Mouse (Mus musculus) stomach, embryonic 15.5 days (tissue): ENCODE measurements around the gene Eps8. TPM values are rescaled to one million over a fixed set of nuclear protein-coding genes. Genes with fewer than 3 reads are reported as not detected.
A peak's percentile ranks its signal among the peaks of the same experiment; 100 is the strongest.

ENCODE experiments used
- ATAC-seq: fragments of 200-750 bp; cut with Nextera tagmentation; 2 replicates; pipeline ENCODE4 v1.8.0; 2017; ENCODE audit warnings: low read depth, moderate number of reproducible peaks, moderate TSS enrichment; ENCODE audit not compliant: insufficient read depth, low FRiP score
- H3K27ac ChIP-seq: fragments of 300-500 bp; sonication (generic); 2 replicates; pipeline ENCODE4 v1.5.1; 2015; ENCODE audit warnings: mild to moderate bottlenecking, inconsistent platforms
- H3K27me3 ChIP-seq: fragments of 300-500 bp; sonication (generic); replicated peaks from 2 replicates; pipeline ENCODE4 v1.6.1; 2015; ENCODE audit warnings: inconsistent platforms
- H3K36me3 ChIP-seq: fragments of 300-500 bp; sonication (generic); 2 replicates; pipeline ENCODE4 v1.6.1; 2015; ENCODE audit warnings: inconsistent platforms
- H3K4me1 ChIP-seq: fragments of 300-500 bp; sonication (generic); 2 replicates; pipeline ENCODE4 v1.6.1; 2015; ENCODE audit warnings: inconsistent platforms
- H3K4me2 ChIP-seq: fragments of 300-500 bp; sonication (generic); 2 replicates; pipeline ENCODE4 v1.6.1; 2015; ENCODE audit warnings: mild to moderate bottlenecking, inconsistent platforms
- H3K4me3 ChIP-seq: fragments of 300-500 bp; sonication (generic); replicated peaks from 2 replicates; pipeline ENCODE4 v1.5.1; 2015; ENCODE audit warnings: inconsistent platforms
- H3K9ac ChIP-seq: fragments of 300-500 bp; sonication (generic); 2 replicates; pipeline ENCODE4 v1.6.1; 2015; ENCODE audit warnings: inconsistent platforms
- H3K9me3 ChIP-seq: fragments of 300-500 bp; sonication (generic); 2 replicates; pipeline ENCODE4 v1.6.1; 2016; ENCODE audit warnings: inconsistent platforms
- WGBS: fragments of 180-500 bp; shearing (Covaris S2); methylation state at CpG from one replicate; pipeline ENCODE4 v1.1.7; 2015; 5-methylcytosine and 5-hydroxymethylcytosine counted together
- polyA plus RNA-seq: library from polyadenylated mRNA; unstranded; fragments of >200 nt; fragmentation: Nextera tagmentation; extraction: Ambion mirVana; gene quantifications from 2 replicates; pipeline ENCODE4 v1.2.1, GENCODE M21; 2015

Gene Eps8
- polyA plus RNA-seq, 1 experiment from 2014 or later = 42.3 TPM

DNA sequence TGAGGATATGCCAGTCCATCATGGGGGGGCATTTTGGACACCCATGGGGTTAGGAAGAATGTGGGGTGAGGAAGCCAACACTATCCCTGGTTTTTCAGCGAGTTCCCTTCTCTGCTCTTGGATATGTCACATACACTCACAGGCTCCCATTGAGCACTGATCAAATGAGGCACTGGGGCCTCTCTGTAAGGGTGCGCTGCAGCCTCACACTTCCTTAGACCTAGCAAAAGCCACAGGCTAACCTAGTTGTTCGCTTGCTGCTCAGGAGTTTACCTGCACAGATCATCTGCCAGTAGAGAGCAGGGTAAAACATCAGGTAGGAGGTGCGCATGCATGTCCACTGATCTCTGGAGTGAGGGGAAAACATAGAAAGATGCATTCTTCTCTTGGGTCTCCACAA lies 97.5 kb downstream of the Eps8 start:
- 75% methylated on average over 4 of the region's 4 CpGs for WGBS
- Histone ChIP-seq H3K36me3 (no peaks in the 10 kb centered on the region), H3K9me3 (no peaks in the 10 kb centered on the region), H3K27ac (no peak overlapping the region), H3K9ac (no peak overlapping the region), H3K27me3 (no peaks in the 10 kb centered on the region), H3K4me3 (no peak overlapping the region), H3K4me1 (no peaks in the 10 kb centered on the region; the same call in 1 of the 2 replicates), H3K4me2 (no peak overlapping the region)
- no peak for ATAC-seq

DNA sequence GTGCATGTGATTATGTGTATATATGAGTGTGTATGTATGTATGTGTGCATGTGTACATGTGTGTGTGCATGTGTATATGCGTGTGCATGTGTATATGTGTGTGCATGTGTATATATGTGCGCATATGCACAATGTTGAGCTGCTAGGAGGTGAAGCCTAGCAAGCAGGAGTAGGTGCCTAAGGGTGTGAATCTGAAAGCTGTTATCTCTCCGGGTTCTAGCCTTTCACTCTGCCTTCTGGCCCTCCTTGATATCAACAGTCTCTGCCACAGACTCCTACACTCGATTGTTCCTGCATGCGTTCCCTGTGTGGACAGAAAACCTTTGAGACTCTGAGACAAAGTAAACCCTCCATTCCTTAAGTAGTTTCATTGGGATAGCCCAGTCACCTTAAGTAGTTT lies 98.0 kb downstream of the Eps8 start:
- no peak overlapping the region for H3K4me3 ChIP-seq
- H3K27me3 ChIP-seq = no peaks in the 10 kb centered on the region
- WGBS = 90% methylated on average over 5 of the region's 5 CpGs
- H3K9ac ChIP-seq = no peak overlapping the region
- no peaks in the 10 kb centered on the region for H3K9me3 ChIP-seq
- H3K27ac ChIP-seq = no peak overlapping the region
- no peaks in the 10 kb centered on the region; the same call in 1 of the 2 replicates for H3K4me1 ChIP-seq
- H3K36me3 ChIP-seq = no peaks in the 10 kb centered on the region
- ATAC-seq = 0 out of 2 replicates have a peak, but pooled peaks have one; percentile 41
- H3K4me2 ChIP-seq = no peak overlapping the region

DNA sequence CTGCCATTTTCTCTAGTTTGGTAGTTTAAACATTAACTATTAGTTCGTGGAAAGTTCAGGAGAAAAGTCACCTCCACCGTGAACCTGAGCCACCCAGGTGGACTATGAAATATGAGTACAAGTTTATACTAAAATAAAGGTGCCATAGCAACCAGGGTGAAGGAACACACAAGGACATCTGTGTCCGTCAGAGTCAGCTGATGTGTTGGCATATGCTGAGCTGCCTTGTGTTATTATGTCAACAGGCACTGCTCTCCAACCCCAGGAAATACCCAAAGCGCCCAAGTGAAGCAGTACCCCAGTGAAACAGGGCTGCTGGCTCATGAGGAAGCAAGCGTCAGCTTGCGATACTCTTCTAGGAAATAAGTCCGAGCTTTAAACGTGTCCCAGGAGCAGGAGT lies 104.5 kb downstream of the Eps8 start:
- Histone ChIP-seq H3K4me1 (no peaks in the 10 kb centered on the region), H3K27me3 (no peaks in the 10 kb centered on the region), H3K36me3 (no peaks in the 10 kb centered on the region), H3K27ac (0 out of 2 replicates have a peak overlapping the region, but pooled peaks have one; percentile 28), H3K4me2 (no peak overlapping the region), H3K4me3 (no peak overlapping the region), H3K9me3 (no peaks in the 10 kb centered on the region), H3K9ac (no peak overlapping the region)
- peak; percentile 78 for ATAC-seq
- 52% methylated on average over 8 of the region's 8 CpGs for WGBS

DNA sequence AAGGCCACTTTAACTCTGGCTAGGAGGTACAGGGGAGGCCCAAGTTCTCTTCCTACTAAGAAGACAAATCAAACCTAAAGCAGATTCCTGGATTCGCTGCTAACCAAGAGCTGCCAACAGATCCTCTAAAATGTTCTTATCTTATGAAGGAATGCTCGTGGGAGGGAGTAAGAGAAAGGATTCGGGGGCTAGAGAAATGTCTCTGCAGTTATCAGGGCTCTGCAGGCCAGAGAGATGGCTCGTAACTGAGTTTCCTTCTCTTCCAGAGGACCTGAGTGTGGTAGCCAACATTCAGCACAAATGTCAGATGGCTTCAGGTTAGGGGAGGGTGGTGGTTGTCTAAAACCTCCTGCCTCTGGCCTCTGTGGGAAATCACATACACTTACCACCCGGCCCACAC lies 106.1 kb downstream of the Eps8 start:
- H3K9ac ChIP-seq = no peak overlapping the region
- H3K27me3 ChIP-seq = no peaks in the 10 kb centered on the region
- WGBS = 76% methylated on average over 5 of the region's 5 CpGs
- ATAC-seq = no peak
- H3K27ac ChIP-seq = no peak overlapping the region
- H3K9me3 ChIP-seq = no peaks in the 10 kb centered on the region
- no peak overlapping the region for H3K4me3 ChIP-seq
- H3K4me2 ChIP-seq = no peak overlapping the region
- H3K36me3 ChIP-seq = no peaks in the 10 kb centered on the region
- no peaks in the 10 kb centered on the region for H3K4me1 ChIP-seq

DNA sequence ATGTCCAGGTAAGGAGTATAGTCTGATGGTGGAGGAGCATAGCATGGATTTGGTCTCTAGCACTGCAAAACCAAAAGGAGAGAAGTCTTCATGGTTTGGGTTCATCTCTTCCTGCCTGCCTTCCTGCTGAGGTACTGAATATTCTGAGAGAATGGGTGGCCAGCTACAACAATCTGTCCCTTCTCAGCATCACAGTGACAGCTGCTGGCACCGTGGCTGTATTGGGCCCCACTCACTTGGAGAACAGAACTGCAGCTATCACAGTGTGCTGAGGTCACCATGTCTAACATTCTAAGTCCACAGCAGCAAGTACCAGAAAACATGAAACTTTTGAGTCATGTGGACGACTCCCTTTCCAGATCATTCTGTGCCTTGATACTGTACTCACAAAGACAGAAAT lies 107.1 kb downstream of the Eps8 start:
- 59% methylated on average over 2 of the region's 2 CpGs for WGBS
- Histone ChIP-seq H3K27me3 (no peaks in the 10 kb centered on the region), H3K27ac (no peak overlapping the region), H3K4me1 (no peaks in the 10 kb centered on the region), H3K4me3 (no peak overlapping the region), H3K36me3 (no peaks in the 10 kb centered on the region), H3K9me3 (no peaks in the 10 kb centered on the region), H3K4me2 (no peak overlapping the region), H3K9ac (no peak overlapping the region)
- ATAC-seq = no peak

DNA sequence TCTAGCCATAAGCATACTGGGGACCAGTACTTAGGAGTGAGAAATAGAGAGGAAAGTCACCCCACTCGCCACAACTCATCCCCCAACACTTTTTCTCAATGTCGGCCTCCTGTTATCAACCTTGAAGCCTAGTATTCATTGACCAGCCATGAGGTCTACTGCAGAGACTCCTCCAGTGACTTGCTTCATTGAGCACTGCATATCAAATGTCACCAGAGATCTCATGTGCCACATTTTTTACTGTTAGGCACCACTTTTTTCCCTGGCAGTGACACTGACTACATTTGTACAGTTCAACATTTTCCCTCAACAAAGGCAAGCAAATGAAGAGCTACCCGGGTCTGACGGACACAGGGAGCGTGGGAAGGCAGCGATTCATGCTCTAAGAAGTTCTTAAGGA lies 108.6 kb downstream of the Eps8 start:
- Histone ChIP-seq H3K4me3 (no peak overlapping the region), H3K4me2 (no peak overlapping the region), H3K27me3 (no peaks in the 10 kb centered on the region), H3K4me1 (0 out of 2 replicates have a peak, but pooled peaks cover 6% of the 10 kb centered on the region), H3K36me3 (no peaks in the 10 kb centered on the region), H3K27ac (no peak overlapping the region), H3K9me3 (no peaks in the 10 kb centered on the region), H3K9ac (no peak overlapping the region)
- 86% methylated on average over 6 of the region's 6 CpGs for WGBS
- ATAC-seq = no peak

DNA sequence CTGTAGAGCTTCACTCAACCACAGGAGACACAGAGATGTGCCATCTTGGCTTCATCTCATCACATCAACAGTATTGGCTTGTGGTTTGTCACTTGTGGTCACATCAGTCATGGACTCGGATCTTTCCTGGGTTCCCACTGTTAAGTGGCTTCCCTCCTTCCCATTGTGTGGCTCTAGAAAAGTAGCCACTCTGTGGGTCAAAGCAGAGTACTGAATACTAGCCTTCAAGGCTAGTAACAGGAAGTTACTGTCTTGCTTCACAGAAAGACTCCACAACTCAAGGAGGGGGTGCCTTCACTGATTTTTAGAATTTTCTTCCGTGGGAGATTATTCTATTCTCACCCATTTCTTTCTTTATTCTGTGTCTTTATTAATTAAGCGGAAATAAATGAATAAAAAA lies 109.3 kb downstream of the Eps8 start:
- ATAC-seq = no peak
- 91% methylated on average over 3 of the region's 3 CpGs for WGBS
- Histone ChIP-seq H3K27ac (no peak overlapping the region), H3K4me3 (no peak overlapping the region), H3K4me2 (no peak overlapping the region), H3K4me1 (0 out of 2 replicates have a peak, but pooled peaks cover 6% of the 10 kb centered on the region), H3K36me3 (no peaks in the 10 kb centered on the region), H3K9me3 (no peaks in the 10 kb centered on the region), H3K9ac (no peak overlapping the region), H3K27me3 (no peaks in the 10 kb centered on the region)

DNA sequence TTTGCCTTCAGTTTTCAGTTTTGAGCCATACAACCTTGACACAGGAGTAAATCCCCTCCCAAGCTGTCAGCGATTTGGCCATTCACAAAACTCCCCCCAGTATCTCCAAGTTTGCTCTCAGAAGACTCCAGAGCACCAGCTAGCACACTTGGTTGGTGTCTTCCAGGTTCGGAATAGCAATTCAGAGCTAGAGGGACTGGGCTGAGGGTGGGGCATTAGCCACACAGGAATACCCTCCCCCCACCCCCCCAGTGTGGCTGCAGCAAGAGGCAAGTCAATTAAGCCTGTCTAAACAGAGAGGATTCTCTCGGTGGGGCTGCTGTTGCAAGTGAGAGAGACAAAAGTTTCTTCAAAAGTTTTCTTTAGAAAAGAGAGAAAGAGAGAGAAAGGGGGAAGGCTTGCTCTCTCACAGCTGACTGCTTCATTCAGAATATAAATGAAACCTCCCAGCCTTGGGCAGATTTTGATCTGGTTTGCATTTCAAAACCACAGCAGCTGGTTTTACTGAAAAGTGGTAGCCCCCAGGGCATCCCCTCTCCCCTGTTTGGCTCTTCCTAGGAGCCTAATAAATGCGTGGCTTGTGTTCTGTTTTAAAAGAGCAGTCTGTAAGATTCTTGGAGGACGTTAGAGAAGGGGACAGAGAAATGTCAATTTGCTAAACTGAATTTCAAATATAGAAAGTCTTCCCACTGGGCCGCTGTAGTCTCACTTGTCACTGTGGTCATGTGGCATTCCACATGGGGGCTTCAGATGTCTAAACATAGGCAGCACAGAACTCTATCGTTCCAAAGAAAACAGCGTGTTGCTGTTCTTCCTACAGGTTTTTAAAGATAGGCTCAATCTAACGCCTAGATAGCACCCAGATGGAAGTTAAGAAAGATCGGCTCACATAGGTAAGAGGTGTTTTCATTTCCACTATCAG lies 112.2 kb downstream of the Eps8 start:
- H3K4me1 ChIP-seq = 0 out of 2 replicates have a peak, but pooled peaks cover 6% of the 10 kb centered on the region
- no peak overlapping the region for H3K9ac ChIP-seq
- no peaks in the 10 kb centered on the region for H3K27me3 ChIP-seq
- ATAC-seq = no peak
- whole genome bisulfite sequencing = 18% methylated on average over 10 of the region's 10 CpGs
- no peak overlapping the region for H3K4me3 ChIP-seq
- H3K36me3 ChIP-seq = no peaks in the 10 kb centered on the region
- no peaks in the 10 kb centered on the region for H3K9me3 ChIP-seq
- H3K27ac ChIP-seq = peak overlapping the region; percentile 28; the same call in 1 of the 2 replicates
- H3K4me2 ChIP-seq = no peak overlapping the region

DNA sequence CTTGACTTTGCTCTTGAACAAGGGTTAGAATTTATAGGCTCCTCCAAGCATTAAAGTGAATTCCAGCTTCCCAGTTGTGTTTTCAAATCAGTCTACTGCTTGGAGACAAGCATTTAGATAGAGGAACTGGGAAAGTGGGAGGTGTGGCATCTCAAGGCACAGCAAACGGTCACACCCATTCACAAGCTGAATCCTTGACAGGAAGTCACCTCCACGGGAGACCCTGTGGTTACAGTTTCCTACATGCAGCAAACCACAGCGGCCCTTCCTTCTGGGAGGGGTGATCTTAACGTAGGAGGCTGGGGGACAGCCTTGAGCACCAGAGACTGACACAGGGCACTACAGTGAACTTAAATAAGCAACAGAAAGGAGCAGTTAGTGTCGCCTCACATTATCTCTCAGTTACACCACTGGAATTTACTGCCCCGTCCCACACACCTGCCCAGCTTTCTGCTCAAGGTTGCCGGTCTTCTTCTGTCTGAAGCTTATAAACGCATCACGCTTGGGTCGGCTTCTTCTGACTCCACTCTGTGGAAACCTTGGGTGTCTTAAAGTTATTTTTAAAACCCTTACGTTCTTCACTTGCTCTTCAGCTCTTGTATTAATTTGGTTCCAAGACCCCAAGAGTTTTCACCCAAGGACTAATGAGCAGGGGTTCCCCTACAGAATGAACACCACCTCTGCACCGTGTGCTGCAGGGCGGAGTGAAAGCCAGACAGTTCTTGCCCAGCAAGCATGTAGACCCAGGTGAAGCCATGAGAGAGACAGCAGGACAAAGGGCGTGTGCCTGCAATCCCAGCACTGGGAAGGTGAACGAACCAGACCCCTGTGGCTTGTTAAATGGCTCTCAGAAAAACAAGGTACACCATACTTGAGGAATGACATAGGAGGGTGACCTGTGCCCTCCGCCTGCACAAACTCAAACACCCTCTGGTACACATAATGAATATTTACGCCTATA lies 113.2 kb downstream of the Eps8 start:
- Histone ChIP-seq H3K4me1 (0 out of 2 replicates have a peak, but pooled peaks cover 6% of the 10 kb centered on the region), H3K4me2 (peak overlapping the region; percentile 14), H3K27me3 (no peaks in the 10 kb centered on the region), H3K9ac (no peak overlapping the region), H3K4me3 (no peak overlapping the region), H3K27ac (peak overlapping the region; percentile 66), H3K9me3 (no peaks in the 10 kb centered on the region), H3K36me3 (no peaks in the 10 kb centered on the region)
- WGBS = 48% methylated on average over 17 of the region's 17 CpGs
- no peak for ATAC-seq

DNA sequence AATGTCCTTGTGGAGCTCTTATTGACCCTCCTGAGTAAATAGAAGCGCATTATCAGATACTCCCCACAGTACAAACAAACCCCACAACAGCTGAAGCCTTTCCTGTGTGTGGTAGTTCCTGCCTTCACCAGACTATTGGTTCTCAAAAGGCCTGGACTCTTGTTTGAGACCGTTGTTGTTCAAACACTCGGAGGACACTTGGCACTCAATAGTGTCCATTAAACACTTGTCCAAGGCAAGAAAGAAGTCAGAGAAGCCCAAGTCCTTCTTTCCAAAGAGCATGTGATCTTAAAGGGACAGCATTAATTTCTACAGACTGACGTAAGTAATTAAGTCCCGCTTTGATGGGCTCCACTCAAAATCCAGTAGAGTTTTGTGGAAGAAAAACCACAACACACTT lies 113.9 kb downstream of the Eps8 start:
- peak overlapping the region; percentile 66 for H3K27ac ChIP-seq
- WGBS = 67% methylated on average over 5 of the region's 5 CpGs
- ATAC-seq = peak; percentile 84
- H3K4me1 ChIP-seq = 0 out of 2 replicates have a peak, but pooled peaks cover 6% of the 10 kb centered on the region
- H3K4me3 ChIP-seq = no peak overlapping the region
- H3K36me3 ChIP-seq = no peaks in the 10 kb centered on the region
- peak overlapping the region; percentile 14; the same call in 1 of the 2 replicates for H3K4me2 ChIP-seq
- H3K27me3 ChIP-seq = no peaks in the 10 kb centered on the region
- no peaks in the 10 kb centered on the region for H3K9me3 ChIP-seq
- H3K9ac ChIP-seq = no peak overlapping the region

DNA sequence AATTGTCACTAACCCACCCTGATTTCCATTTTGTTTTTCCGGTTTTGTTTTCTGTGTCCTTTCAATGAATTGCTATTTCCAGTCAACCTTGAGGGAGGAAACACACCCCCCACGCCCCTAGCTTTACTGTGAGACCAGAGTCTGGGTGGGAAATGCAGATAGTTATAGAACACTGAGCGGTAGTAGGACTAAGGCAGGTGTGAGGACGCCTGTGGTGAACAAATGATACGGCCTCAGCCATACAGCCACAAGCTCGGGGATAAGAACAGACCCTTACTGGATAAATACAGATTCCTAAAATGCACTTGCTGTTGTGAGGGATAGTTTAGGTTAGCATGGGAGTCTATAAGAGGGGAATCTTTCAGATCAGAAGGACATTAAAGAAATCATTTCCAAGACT lies 114.3 kb downstream of the Eps8 start:
- H3K4me2 ChIP-seq = no peak overlapping the region

More for the DNA sequence above, 114.3 kb downstream of the Eps8 start:
- WGBS = 64% methylated on average over 6 of the region's 6 CpGs
- H3K4me3 ChIP-seq = no peak overlapping the region
- no peak overlapping the region for H3K9ac ChIP-seq
- no peaks in the 10 kb centered on the region for H3K36me3 ChIP-seq
- H3K27ac ChIP-seq = peak overlapping the region; percentile 67
- H3K4me1 ChIP-seq = 0 out of 2 replicates have a peak, but pooled peaks cover 6% of the 10 kb centered on the region
- no peaks in the 10 kb centered on the region for H3K9me3 ChIP-seq
- ATAC-seq = peak; percentile 50; the same call in 1 of the 2 replicates
- no peaks in the 10 kb centered on the region for H3K27me3 ChIP-seq
